Mouse (Mus musculus) C2C12 (cell line): ENCODE results near the gene Trmt13. TPM values are rescaled to one million over a fixed set of nuclear protein-coding genes. Genes with fewer than 3 reads are reported as not detected.

Source experiments
- H3K27me3 ChIP-seq: one replicate; pipeline ENCODE4 v1.6.1; 2011; ENCODE audit not compliant: control insufficient read depth, insufficient read depth, insufficient read length
- H3K36me3 ChIP-seq: one replicate; pipeline ENCODE4 v1.6.1; 2011; ENCODE audit not compliant: control insufficient read depth, insufficient read depth
- H3K4me3 ChIP-seq: one replicate; pipeline ENCODE4 v1.5.1; 2011; ENCODE audit warnings: mild to moderate bottlenecking, control low read depth; ENCODE audit not compliant: poor library complexity, insufficient read depth, severe bottlenecking
- H3K79me2 ChIP-seq: one replicate; pipeline ENCODE4 v1.6.1; 2011; ENCODE audit not compliant: control insufficient read depth, insufficient read depth
- H3K79me3 ChIP-seq: one replicate; pipeline ENCODE4 v1.6.1; 2011; ENCODE audit warnings: low read depth, control low read depth
- H3ac ChIP-seq: one replicate; pipeline ENCODE3; 2011; ENCODE audit warnings: low read depth; ENCODE audit not compliant: control insufficient read depth, insufficient read length
- CEBPB ChIP-seq: IDR thresholded peaks from one replicate; pipeline ENCODE4 v1.6.1; 2011; ENCODE audit warnings: low read depth, mild to moderate bottlenecking, control low read depth, moderate library complexity
- CTCF ChIP-seq: IDR thresholded peaks from one replicate; pipeline ENCODE4 v1.5.1; 2011; ENCODE audit not compliant: control insufficient read depth, insufficient read depth, insufficient read length
- FOSL1 ChIP-seq: IDR thresholded peaks from one replicate; pipeline ENCODE4 v1.8.0; 2011; ENCODE audit warnings: mild to moderate bottlenecking, low read length; ENCODE audit not compliant: poor library complexity, insufficient read depth, severe bottlenecking
- MAX ChIP-seq: IDR thresholded peaks from one replicate; pipeline ENCODE4 v1.6.1; 2011; ENCODE audit warnings: mild to moderate bottlenecking, control low read depth
- MYOD1 ChIP-seq: IDR thresholded peaks from one replicate; pipeline ENCODE4 v1.6.1; 2011; ENCODE audit warnings: low read depth; ENCODE audit not compliant: control insufficient read depth, insufficient read length
- MYOG ChIP-seq: IDR thresholded peaks from one replicate; pipeline ENCODE4 v1.6.1; 2011; ENCODE audit not compliant: control insufficient read depth, insufficient read length; ENCODE audit errors: extremely low read depth
- USF1 ChIP-seq: IDR thresholded peaks from one replicate; pipeline ENCODE4 v1.6.1; 2011; ENCODE audit warnings: low read depth, mild to moderate bottlenecking, control low read depth, moderate library complexity
- polyA plus RNA-seq: library from polyadenylated mRNA; unstranded; fragments of >200 nt; fragmentation: generic; extraction: Trizol; gene quantifications from one replicate; pipeline ENCODE4 v1.2.1, GENCODE M21; 2012; ENCODE audit warnings: missing spikeins

Gene Trmt13
- polyA plus RNA-seq, 1 experiment: 3.5 TPM

DNA sequence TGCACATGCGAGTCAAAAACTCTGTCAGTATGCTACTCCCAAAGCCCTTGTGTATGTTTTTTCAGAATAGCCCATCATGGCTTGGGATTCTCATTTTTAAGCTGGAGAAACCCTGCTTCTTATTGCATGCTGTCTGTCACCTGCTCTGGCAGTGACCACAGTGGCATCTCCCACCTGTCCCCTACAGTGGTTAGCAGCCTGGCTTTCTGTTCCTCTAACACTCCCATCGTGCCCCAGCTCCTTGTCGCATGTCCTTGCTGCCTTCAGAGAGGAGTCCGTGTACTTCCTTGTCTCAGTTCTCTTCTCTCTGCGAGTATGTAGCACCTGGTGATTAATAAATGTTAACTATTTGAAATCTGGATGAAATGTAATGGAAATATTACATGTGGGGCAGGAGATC is 67.0 kb downstream of the Trmt13 start:
- Histone ChIP-seq H3K27me3 (no peaks in the 10 kb centered on the region), H3ac (no peak overlapping the region), H3K4me3 (no peak overlapping the region), H3K79me2 (no peaks in the 10 kb centered on the region), H3K36me3 (no peaks in the 10 kb centered on the region), H3K79me3 (no peaks in the 10 kb centered on the region)
- TF ChIP-seq MAX (no peak), MYOG (no peak)

DNA sequence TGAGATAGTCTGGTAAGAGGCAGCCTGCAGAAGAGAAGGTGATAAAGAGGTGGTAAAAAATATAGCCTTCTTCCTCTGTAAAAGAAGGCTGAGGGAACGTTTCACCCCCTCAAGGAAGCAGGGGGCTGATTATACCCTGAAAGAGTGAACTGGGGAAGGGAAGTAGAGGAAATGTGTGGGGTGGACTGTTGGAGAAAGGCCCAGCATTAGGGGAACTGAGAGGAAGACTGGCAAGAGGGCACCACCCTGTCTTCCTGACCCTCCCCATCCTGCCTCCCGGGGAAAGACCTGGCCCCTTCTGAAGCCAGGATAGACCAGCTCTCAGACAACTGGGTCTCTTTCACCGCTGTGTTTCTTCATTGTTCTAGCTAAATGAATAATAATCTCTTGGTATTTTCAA is 71.9 kb downstream of the Trmt13 start:
- Histone ChIP-seq H3K36me3 (peaks cover 2% of the 10 kb centered on the region), H3K79me2 (no peaks in the 10 kb centered on the region), H3K4me3 (no peak overlapping the region), H3K27me3 (no peaks in the 10 kb centered on the region), H3ac (no peak overlapping the region), H3K79me3 (no peaks in the 10 kb centered on the region)
- TF ChIP-seq CEBPB (no peak), MAX (no peak)

- TF ChIP-seq CTCF (no peak), MYOG (no peak), MYOD1 (no peak)
- Histone ChIP-seq H3K27me3 (no peaks in the 10 kb centered on the region), H3K36me3 (peaks cover 2% of the 10 kb centered on the region), H3K4me3 (no peak overlapping the region), H3K79me2 (no peaks in the 10 kb centered on the region), H3K79me3 (no peaks in the 10 kb centered on the region), H3ac (no peak overlapping the region)
Measured at GRCm38 (mm10) chr3:116542070-116542469, 72.3 kb downstream of the Trmt13 start.

DNA sequence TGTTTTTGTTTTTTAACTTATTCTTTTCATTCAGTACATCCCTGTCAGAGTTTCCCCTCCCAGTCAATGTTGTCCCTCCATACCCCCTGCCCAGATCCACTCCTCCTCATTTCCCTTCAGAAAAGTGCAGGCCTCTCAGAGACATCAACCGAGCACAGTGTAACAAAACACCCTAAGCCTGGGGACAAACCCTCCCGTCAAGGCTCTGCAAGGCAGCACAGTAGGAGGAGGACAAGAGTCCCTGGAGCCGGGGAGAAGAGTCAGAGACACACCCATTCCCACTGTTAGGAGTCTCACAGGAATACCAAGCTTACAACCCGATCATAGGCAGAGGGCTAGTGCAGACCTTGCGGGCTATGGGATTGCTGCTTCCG is 77.2 kb downstream of the Trmt13 start:
- H3K36me3 ChIP-seq: peaks cover 2% of the 10 kb centered on the region
- no peak for TF ChIP-seq FOSL1
- no peak for TF ChIP-seq USF1
- no peak for TF ChIP-seq CTCF
- no peak for TF ChIP-seq MYOD1
- TF ChIP-seq MYOG: no peak
- TF ChIP-seq MAX: no peak
- no peak for TF ChIP-seq CEBPB
- H3K27me3 ChIP-seq: no peaks in the 10 kb centered on the region
- H3ac ChIP-seq: no peak overlapping the region
- no peaks in the 10 kb centered on the region for H3K79me2 ChIP-seq
- no peak overlapping the region for H3K4me3 ChIP-seq
- H3K79me3 ChIP-seq: no peaks in the 10 kb centered on the region

- no peaks in the 10 kb centered on the region for H3K27me3 ChIP-seq
- H3ac ChIP-seq: no peak overlapping the region
- peaks cover 2% of the 10 kb centered on the region for H3K36me3 ChIP-seq
- H3K79me2 ChIP-seq: no peaks in the 10 kb centered on the region
- TF ChIP-seq FOSL1: no peak
- no peak for TF ChIP-seq CTCF
- no peak for TF ChIP-seq MYOG
- TF ChIP-seq MAX: no peak
- TF ChIP-seq USF1: no peak
- no peak for TF ChIP-seq CEBPB
- no peak for TF ChIP-seq MYOD1
- no peak overlapping the region for H3K4me3 ChIP-seq
- H3K79me3 ChIP-seq: no peaks in the 10 kb centered on the region
Measured at GRCm38 (mm10) chr3:116536428-116537199, 77.8 kb downstream of the Trmt13 start.

Other genes with a start within 250 kb of the Trmt13 start
- 1.1 TPM for gene Cdc14a, start 190.6 kb downstream of the Trmt13 start, polyA plus RNA-seq
- 52.7 TPM for gene Rtca, start 106.4 kb downstream of the Trmt13 start, polyA plus RNA-seq
- gene Dbt, start 101.5 kb downstream of the Trmt13 start, polyA plus RNA-seq: 1.8 TPM
- 0.15 TPM for gene Lrrc39, start 51.6 kb downstream of the Trmt13 start, polyA plus RNA-seq
- 4.1 TPM for gene Sass6, start 19.6 kb downstream of the Trmt13 start, polyA plus RNA-seq
- gene Mfsd14a, start 48.1 kb upstream of the Trmt13 start, polyA plus RNA-seq: 13.3 TPM
- gene Gm43191, start 66.7 kb upstream of the Trmt13 start, polyA plus RNA-seq: not detected
- 4.2 TPM for gene Slc35a3, start 98.2 kb upstream of the Trmt13 start, polyA plus RNA-seq
- gene Agl, start 193.6 kb upstream of the Trmt13 start, polyA plus RNA-seq: 8.7 TPM
- gene Frrs1, start 244.9 kb upstream of the Trmt13 start, polyA plus RNA-seq: 13.1 TPM